Mouse (Mus musculus) neural tube, postnatal 0 days (tissue): Measurements from ENCODE around the gene Fxyd3. TPM values are rescaled to one million over a fixed set of nuclear protein-coding genes. Genes with fewer than 3 reads are reported as not detected.

ENCODE experiments used
- microRNA-seq: library from miRNA; unstranded; fragments of <30 nt; microRNA quantifications from one replicate; pipeline ENCODE4, GENCODE M21; 2016
- polyA plus RNA-seq: library from polyadenylated mRNA; unstranded; fragments of >200 nt; fragmentation: Nextera tagmentation; extraction: Ambion mirVana; gene quantifications from 2 replicates; pipeline ENCODE4 v1.2.1, GENCODE M21; 2015

Fxyd3 gene
- 3.1 and 3.5 TPM in 2 replicates for polyA plus RNA-seq

DNA sequence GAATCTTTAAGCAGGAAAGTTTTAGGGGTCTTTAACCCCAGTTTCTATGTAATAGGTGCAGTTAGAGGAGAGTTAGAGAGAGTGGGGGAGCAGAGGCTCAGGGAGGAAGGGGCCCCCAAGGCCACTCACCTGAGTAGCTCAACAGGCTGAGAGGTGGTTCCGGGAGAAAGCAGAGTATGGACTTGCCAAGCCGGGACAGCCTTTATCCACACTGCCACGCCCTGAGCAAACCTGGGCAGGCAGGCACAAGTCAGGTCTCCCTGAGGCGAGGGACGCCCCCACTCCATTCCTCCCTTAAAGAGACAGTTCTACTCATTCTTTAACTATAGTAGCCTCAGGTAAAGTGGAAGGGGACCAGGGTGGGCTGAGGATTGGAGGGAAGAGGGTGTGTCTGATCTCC, at the start of gene Fxyd3:
Fxyd3 (minus strand) TSS at position 213 of the 400 bp plus-strand sequence.

DNA sequence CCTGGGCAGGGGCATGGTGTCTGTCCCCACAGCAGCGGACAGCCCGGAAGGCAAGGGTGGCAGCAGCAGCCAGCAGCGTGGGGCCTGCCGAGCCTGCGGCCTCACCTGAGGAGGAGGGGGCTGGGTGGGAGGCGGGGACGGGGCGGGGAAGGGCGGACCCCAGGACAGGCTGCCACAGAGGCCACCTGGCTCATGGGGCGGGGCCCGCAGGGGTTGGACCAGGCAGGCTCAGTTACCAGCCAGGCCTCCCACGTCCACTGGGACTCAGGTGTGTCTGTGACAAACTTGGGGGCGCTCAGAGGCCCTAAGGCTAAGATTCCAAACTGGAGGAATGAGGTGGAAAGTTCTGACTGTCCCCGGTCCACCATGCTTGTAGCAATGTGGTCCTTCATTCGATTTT, 38.7 kb upstream of the Fxyd3 start, which contains the start of gene Hpn:
Hpn (minus strand) TSS at position 109 of the 400 bp plus-strand sequence.

DNA sequence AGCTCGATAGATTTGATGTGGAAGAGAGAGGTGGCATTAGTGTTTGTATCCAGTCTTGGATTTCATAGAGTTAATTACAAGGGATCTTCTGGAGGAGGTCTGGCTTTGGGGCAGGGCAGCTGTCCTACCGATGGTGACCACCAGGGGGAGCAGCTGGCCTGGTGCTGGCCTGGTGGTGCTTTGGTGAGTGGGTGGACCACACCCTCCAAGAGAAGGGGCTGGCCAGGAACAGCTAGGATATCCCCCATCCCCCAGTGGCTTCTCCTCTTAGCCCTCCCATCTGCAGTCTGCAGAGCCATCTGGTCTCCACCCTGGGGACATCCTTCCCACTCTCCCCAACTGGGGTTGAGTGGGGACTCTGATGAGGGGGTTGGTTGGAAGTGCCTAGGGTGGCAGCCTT, 17.4 kb downstream of the Fxyd3 start, which contains the start of gene Lgi4:
Lgi4 (plus strand) TSS at position 235 of the 400 bp plus-strand sequence.

DNA sequence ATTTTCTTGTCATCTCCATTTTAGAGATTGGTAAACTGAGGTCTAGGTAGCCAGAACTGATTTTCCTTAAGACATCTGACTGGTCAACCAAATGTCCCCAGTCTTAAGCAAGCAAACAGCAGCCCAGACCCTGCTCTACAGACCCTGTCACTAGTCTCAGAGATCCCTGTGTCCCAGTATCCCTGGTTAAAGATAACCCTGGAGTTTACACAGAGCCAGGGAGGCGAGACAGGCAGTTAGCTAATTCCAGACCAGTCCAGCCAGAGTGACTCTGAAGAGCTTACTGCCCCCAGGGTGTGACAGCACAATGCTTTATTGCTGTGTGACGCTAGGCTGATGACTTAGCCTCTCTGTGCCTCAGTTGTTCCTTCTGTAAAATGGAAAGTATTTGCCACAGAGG, 19.4 kb downstream of the Fxyd3 start, which contains the start of gene Fxyd1:
Fxyd1 (minus strand) TSS at position 129 of the 400 bp plus-strand sequence.

DNA sequence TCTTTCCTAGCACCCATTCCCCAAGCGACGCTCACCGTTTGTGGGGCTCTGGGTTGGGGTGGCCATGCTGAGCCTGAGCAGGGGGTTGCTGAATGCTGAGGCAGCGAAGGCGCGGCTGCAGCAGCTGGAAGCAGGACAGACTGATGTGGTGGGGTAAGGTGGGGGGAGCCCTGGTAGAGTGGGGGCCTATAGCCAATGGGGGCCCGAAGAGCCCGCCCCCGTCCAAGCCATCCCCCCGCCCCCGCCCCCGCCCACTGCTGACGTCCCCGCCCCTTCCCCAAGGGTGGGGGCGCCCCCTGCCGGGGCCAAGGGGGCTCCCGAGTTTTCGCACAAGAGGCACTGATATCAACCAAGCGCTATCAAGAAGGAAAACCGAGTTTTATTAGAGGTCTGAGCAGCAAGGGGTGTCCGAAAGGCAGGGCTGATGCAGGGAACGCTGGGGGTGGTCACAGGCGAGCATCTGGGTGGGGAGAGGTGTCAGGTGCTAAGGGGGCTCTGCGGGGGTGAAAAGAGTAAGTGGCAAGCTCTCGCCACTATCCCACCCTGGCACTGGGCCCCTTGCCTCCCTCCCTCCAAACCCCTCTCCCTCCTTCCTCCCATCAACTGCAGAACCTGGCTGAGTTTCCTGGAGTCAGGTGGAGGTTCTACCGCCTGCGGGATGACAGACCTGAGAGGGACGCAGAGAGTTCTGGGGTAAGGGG, 25.0 kb downstream of the Fxyd3 start, which contains the start of gene Fxyd7:
Fxyd7 (minus strand) TSS at position 147 of the 701 bp plus-strand sequence.

DNA sequence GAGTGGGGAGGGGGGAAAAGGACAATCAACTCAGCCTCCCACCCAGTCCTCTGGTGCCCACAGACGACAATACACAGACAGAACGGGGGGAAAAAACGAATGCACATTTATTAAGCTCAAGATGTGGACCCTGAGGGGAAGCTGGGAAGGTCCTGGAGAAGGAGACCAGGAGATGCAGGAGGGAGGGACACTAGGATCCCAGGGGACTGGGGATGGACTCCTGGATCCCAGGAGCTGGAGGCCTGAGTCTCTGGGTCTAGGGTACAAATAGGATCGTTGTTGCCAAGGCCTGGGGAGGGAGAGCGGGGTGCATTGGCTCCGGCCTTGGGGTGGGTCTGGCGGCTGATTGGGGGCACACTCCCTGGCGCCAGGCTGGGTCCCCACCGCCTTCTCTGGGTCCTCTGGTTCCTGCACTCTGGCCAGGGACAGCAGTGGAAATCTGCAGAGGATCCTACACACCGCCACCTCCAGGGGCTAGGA, 34.0 kb downstream of the Fxyd3 start, which contains the start of gene Fxyd5:
Fxyd5 (minus strand) TSS at position 51 of the 480 bp plus-strand sequence.

Small RNA genes lying within 50 kb of the gene (microRNA-seq; reads per million reads assigned to microRNA genes)
- gene Mir7050, result not detected

Other genes with a start within 250 kb of the Fxyd3 start
- gene Ffar3, start 220.5 kb downstream of the Fxyd3 start, polyA plus RNA-seq, result not detected in 2 replicates
- gene Ffar1, start 215.1 kb downstream of the Fxyd3 start, polyA plus RNA-seq, result not detected in 2 replicates
- 0.05 TPM in 1 of 2 replicates, not detected in the other for gene Cd22, start 196.4 kb downstream of the Fxyd3 start, polyA plus RNA-seq
- gene Mag, start 161.8 kb downstream of the Fxyd3 start, polyA plus RNA-seq, result 19.5 and 38.7 TPM in 2 replicates
- not detected in 2 replicates for gene Hamp2, start 152.0 kb downstream of the Fxyd3 start, polyA plus RNA-seq
- gene Hamp, start 132.7 kb downstream of the Fxyd3 start, polyA plus RNA-seq, result not detected in 2 replicates
- 28.6 and 34.2 TPM in 2 replicates for gene Usf2, start 119.9 kb downstream of the Fxyd3 start, polyA plus RNA-seq
- gene Lsr, start 103.2 kb downstream of the Fxyd3 start, polyA plus RNA-seq, result 23.1 and 23.9 TPM in 2 replicates
- gene Fam187b, start 102.9 kb downstream of the Fxyd3 start, polyA plus RNA-seq, result 0.76 and 1.1 TPM in 2 replicates
- 36.9 and 57.9 TPM in 2 replicates for gene Fxyd5, start 34.2 kb downstream of the Fxyd3 start, polyA plus RNA-seq
- gene Fxyd7, start 25.2 kb downstream of the Fxyd3 start, polyA plus RNA-seq, result 714 and 730 TPM in 2 replicates
- 87.3 and 114 TPM in 2 replicates for gene Fxyd1, start 19.5 kb downstream of the Fxyd3 start, polyA plus RNA-seq
- 2.5 and 3.6 TPM in 2 replicates for gene Lgi4, start 17.4 kb downstream of the Fxyd3 start, polyA plus RNA-seq
- gene Hpn, start 38.6 kb upstream of the Fxyd3 start, polyA plus RNA-seq, result 0.71 and 1.0 TPM in 2 replicates
- gene Scn1b, start 50.3 kb upstream of the Fxyd3 start, polyA plus RNA-seq, result 71.7 and 85.1 TPM in 2 replicates
- gene Gramd1a, start 79.2 kb upstream of the Fxyd3 start, polyA plus RNA-seq, result 112 and 137 TPM in 2 replicates
- not detected in 2 replicates for gene Scgb2b2, start 213.8 kb upstream of the Fxyd3 start, polyA plus RNA-seq
- gene Scgb1b2, start 215.1 kb upstream of the Fxyd3 start, polyA plus RNA-seq, result not detected in 2 replicates